Mouse (Mus musculus) MEL (cell line): Measurements from ENCODE around the gene Lrba. TPM values are rescaled to one million over a fixed set of nuclear protein-coding genes. Genes with fewer than 3 reads are reported as not detected.

Experiments used
- DNase-seq: peaks from one replicate; pipeline ENCODE4 v3.0.0; 2011; ENCODE audit warnings: low read depth, low spot score
- H3K27ac ChIP-seq: 2 replicates; pipeline ENCODE4 v1.5.1; 2012; ENCODE audit warnings: low read depth, mild to moderate bottlenecking, control low read depth, low read length, moderate library complexity; ENCODE audit not compliant: control insufficient read depth
- H3K27me3 ChIP-seq, 2 experiments: fragments of 150-350 bp in 1 of 2; sonication (generic) in 1 of 2; 2 replicates each; pipeline ENCODE4 v1.6.1; 2012; ENCODE audit warnings: low read length in 2 of 2, mild to moderate bottlenecking in 2 of 2, improper control_type of control experiment in 1 of 2, moderate library complexity in 1 of 2; ENCODE audit not compliant: insufficient read depth in 2 of 2, control insufficient read depth in 1 of 2
- H3K36me3 ChIP-seq, 2 experiments: 2 replicates each; pipeline ENCODE4 v1.6.1; 2012 to 2014; ENCODE audit warnings: low read length in 2 of 2, improper control_type of control experiment in 1 of 2, inconsistent platforms in 1 of 2, mild to moderate bottlenecking in 1 of 2; ENCODE audit not compliant: insufficient read depth in 2 of 2, control insufficient read depth in 1 of 2
- H3K4me1 ChIP-seq, 2 experiments: fragments of 150-350 bp in 1 of 2; sonication (generic) in 1 of 2; 2 replicates each; pipeline ENCODE4 v1.6.1; 2012; ENCODE audit warnings: low read length in 2 of 2, improper control_type of control experiment in 1 of 2, mild to moderate bottlenecking in 1 of 2; ENCODE audit not compliant: insufficient read depth in 2 of 2, control insufficient read depth in 1 of 2
- H3K4me3 ChIP-seq, 2 experiments: fragments of 150-350 bp in 1 of 2; sonication (generic) in 1 of 2; 2 replicates each; pipeline ENCODE4 v1.5.1; 2012; ENCODE audit warnings: low read depth in 2 of 2, low read length in 2 of 2, mild to moderate bottlenecking in 2 of 2, moderate library complexity in 2 of 2, control low read depth in 1 of 2, improper control_type of control experiment in 1 of 2; ENCODE audit not compliant: control insufficient read depth in 1 of 2, insufficient read depth in 1 of 2
- H3K79me2 ChIP-seq: 2 replicates; pipeline ENCODE4 v1.6.1; 2012; ENCODE audit warnings: mild to moderate bottlenecking, low read length, moderate library complexity; ENCODE audit not compliant: control insufficient read depth, poor library complexity, insufficient read depth
- H3K9ac ChIP-seq: 2 replicates; pipeline ENCODE4 v1.6.1; 2012; ENCODE audit warnings: low read depth, mild to moderate bottlenecking, control low read depth, low read length, moderate library complexity; ENCODE audit not compliant: control insufficient read depth, poor library complexity, severe bottlenecking
- H3K9me3 ChIP-seq: fragments of 150-350 bp; sonication (generic); replicated peaks from 2 replicates; pipeline ENCODE4 v1.6.1; 2012; ENCODE audit warnings: mild to moderate bottlenecking, low read length, improper control_type of control experiment, moderate library complexity; ENCODE audit not compliant: insufficient read depth
- BHLHE40 ChIP-seq: IDR thresholded peaks from 2 replicates; pipeline ENCODE4 v1.6.1; 2012; ENCODE audit warnings: low read depth, mild to moderate bottlenecking, inconsistent platforms, low read length, improper control_type of control experiment, borderline replicate concordance
- CHD1 ChIP-seq: IDR thresholded peaks from 2 replicates; pipeline ENCODE4 v1.6.1; 2012; ENCODE audit warnings: low read depth, mild to moderate bottlenecking, inconsistent platforms, low read length, improper control_type of control experiment
- CHD2 ChIP-seq: IDR thresholded peaks from 2 replicates; pipeline ENCODE4 v1.6.1; 2011; ENCODE audit warnings: low read length, improper control_type of control experiment
- E2F4 ChIP-seq: IDR thresholded peaks from 2 replicates; pipeline ENCODE4 v1.6.1; 2011; ENCODE audit warnings: low read depth, low read length, improper control_type of control experiment, borderline replicate concordance
- EP300 ChIP-seq, 2 experiments: IDR thresholded peaks; 2 replicates each; pipeline ENCODE4 v1.6.1; 2011; ENCODE audit warnings: improper control_type of control experiment in 2 of 2, low read length in 2 of 2, low read depth in 1 of 2, mild to moderate bottlenecking in 1 of 2
- ETS1 ChIP-seq: IDR thresholded peaks from 2 replicates; pipeline ENCODE4 v1.6.1; 2012; ENCODE audit warnings: low read depth, mild to moderate bottlenecking, inconsistent platforms, low read length, improper control_type of control experiment, moderate library complexity
- HCFC1 ChIP-seq: IDR thresholded peaks from 2 replicates; pipeline ENCODE4 v1.6.1; 2012; ENCODE audit warnings: low read depth, mild to moderate bottlenecking, inconsistent platforms, low read length, improper control_type of control experiment, moderate library complexity
- JUND ChIP-seq: IDR thresholded peaks from 2 replicates; pipeline ENCODE4 v1.6.1; 2011; ENCODE audit warnings: low read depth, mild to moderate bottlenecking, improper control_type of control experiment, low read length
- KAT2A ChIP-seq: conservative IDR thresholded peaks from 2 replicates; pipeline ENCODE4 v1.6.1; 2012; ENCODE audit warnings: low read depth, low read length, improper control_type of control experiment, inconsistent platforms
- MAX ChIP-seq: IDR thresholded peaks from 2 replicates; pipeline ENCODE4 v1.6.1; 2011; ENCODE audit warnings: low read length, improper control_type of control experiment
- MEF2A ChIP-seq: IDR thresholded peaks from 2 replicates; pipeline ENCODE4 v1.6.1; 2014; ENCODE audit warnings: low read depth, mild to moderate bottlenecking, inconsistent platforms, low read length, improper control_type of control experiment; ENCODE audit not compliant: poor library complexity, insufficient replicate concordance, severe bottlenecking; ENCODE audit errors: extremely low read depth
- MYB ChIP-seq: IDR thresholded peaks from 2 replicates; pipeline ENCODE4 v1.6.1; 2011; ENCODE audit warnings: mild to moderate bottlenecking, low read depth, low read length, improper control_type of control experiment
- NELFE ChIP-seq: IDR thresholded peaks from 2 replicates; pipeline ENCODE4 v1.6.1; 2011; ENCODE audit warnings: low read depth, low read length, improper control_type of control experiment
- NRF1 ChIP-seq: IDR thresholded peaks from 2 replicates; pipeline ENCODE4 v1.6.1; 2014; ENCODE audit warnings: low read depth, mild to moderate bottlenecking, inconsistent platforms, low read length, improper control_type of control experiment, moderate library complexity; ENCODE audit not compliant: poor library complexity, insufficient read depth, severe bottlenecking
- POLR2AphosphoS2 ChIP-seq: IDR thresholded peaks from 2 replicates; pipeline ENCODE4 v1.6.1; 2011; ENCODE audit warnings: low read length, improper control_type of control experiment
- RAD21 ChIP-seq: IDR thresholded peaks from 2 replicates; pipeline ENCODE4 v1.6.1; 2011; ENCODE audit warnings: mild to moderate bottlenecking, low read depth, low read length, improper control_type of control experiment
- RCOR1 ChIP-seq: IDR thresholded peaks from 2 replicates; pipeline ENCODE4 v1.6.1; 2012; ENCODE audit warnings: low read depth, mild to moderate bottlenecking, inconsistent platforms, low read length, improper control_type of control experiment
- SIN3A ChIP-seq: IDR thresholded peaks from 2 replicates; pipeline ENCODE4 v1.6.1; 2012; ENCODE audit warnings: low read length, improper control_type of control experiment, inconsistent platforms
- SMC3 ChIP-seq: IDR thresholded peaks from 2 replicates; pipeline ENCODE4 v1.6.1; 2011; ENCODE audit warnings: low read depth, low read length, improper control_type of control experiment
- TBP ChIP-seq: IDR thresholded peaks from 2 replicates; pipeline ENCODE4 v1.8.0; 2011; ENCODE audit warnings: low read depth, low read length, improper control_type of control experiment
- UBTF ChIP-seq: IDR thresholded peaks from 2 replicates; pipeline ENCODE4 v1.6.1; 2012; ENCODE audit warnings: low read depth, mild to moderate bottlenecking, inconsistent platforms, low read length, improper control_type of control experiment, moderate library complexity, borderline replicate concordance; ENCODE audit not compliant: insufficient read depth
- USF1 ChIP-seq: IDR thresholded peaks from 2 replicates; pipeline ENCODE4 v1.6.1; 2014; ENCODE audit warnings: low read depth, mild to moderate bottlenecking, inconsistent platforms, low read length, improper control_type of control experiment, moderate library complexity
- USF2 ChIP-seq, 2 experiments: IDR thresholded peaks; 2 replicates each; pipeline ENCODE4 v1.6.1; 2011 to 2012; ENCODE audit warnings: improper control_type of control experiment in 2 of 2, low read length in 2 of 2, borderline replicate concordance in 1 of 2, inconsistent platforms in 1 of 2, low read depth in 1 of 2, mild to moderate bottlenecking in 1 of 2; ENCODE audit not compliant: insufficient read depth in 1 of 2
- ZC3H11A ChIP-seq: IDR thresholded peaks from 2 replicates; pipeline ENCODE4 v1.6.1; 2012; ENCODE audit warnings: low read depth, mild to moderate bottlenecking, inconsistent platforms, low read length, improper control_type of control experiment
- ZKSCAN1 ChIP-seq: IDR thresholded peaks from 2 replicates; pipeline ENCODE4 v1.6.1; 2012; ENCODE audit warnings: low read depth, mild to moderate bottlenecking, inconsistent platforms, low read length, improper control_type of control experiment, moderate library complexity
- ZNF384 ChIP-seq: IDR thresholded peaks from 2 replicates; pipeline ENCODE4 v1.6.1; 2012; ENCODE audit warnings: low read depth, mild to moderate bottlenecking, inconsistent platforms, low read length, improper control_type of control experiment
- polyA plus RNA-seq, 2 experiments: library from polyadenylated mRNA; stranded (reverse) in 1 of 2; unstranded in 1 of 2; fragments of >175 nt in 1 of 2; fragments of >200 nt in 1 of 2; gene quantifications; 2 replicates each; pipeline versions ENCODE4 v1.2.1 to v1.2.4; 2012; ENCODE audit warnings: low replicate concordance in 2 of 2, low read depth in 1 of 2; ENCODE audit not compliant: insufficient read length in 2 of 2, insufficient read depth in 1 of 2, missing spikeins in 1 of 2
- total RNA-seq: library from RNA; depleted of rRNA; stranded (reverse); fragments of 300-350 nt; gene quantifications from 2 replicates; pipeline ENCODE4 v1.2.3, GENCODE M21; 2012

Gene Lrba
- total and polyA plus RNA-seq, 3 experiments = 10.9 to 17.9 TPM; not detected in 1

DNA sequence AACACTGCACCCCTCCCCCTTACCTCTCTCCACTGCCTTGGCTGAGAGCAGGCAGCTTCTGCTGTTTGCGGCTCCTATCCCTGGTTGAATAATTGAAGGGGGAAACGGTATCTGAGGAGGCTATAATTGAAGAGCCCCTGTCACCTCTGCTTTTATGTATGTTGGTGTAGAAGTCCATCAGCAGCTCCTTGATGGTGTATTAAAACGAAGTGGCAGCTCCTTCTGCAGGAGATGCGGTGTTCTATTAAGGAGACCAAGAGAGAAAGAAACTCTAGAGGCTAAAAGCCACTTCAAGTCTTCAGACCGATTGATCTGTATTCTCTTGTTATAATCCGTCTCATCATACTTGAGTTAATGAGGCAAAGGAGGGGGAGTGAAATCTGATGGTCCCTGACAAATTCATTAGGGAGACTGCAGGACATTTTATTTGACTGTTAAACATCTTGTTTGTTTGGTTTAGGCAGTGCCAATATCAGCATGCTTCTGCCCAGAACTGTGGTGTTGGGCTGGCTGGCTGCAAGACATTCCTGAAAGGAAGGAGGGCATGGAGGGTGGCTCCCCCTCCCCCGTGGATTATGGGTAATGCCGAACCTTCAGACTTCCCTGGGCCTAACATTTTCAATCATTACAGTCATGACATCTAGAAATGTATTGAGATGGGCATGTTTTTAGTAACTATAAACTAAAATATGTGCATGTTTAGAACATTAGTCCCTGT lies 326.7 kb downstream of the Lrba start:
- H3K27ac ChIP-seq = no peak overlapping the region
- no peak overlapping the region for H3K4me3 ChIP-seq
- no peaks in the 10 kb centered on the region for H3K27me3 ChIP-seq
- H3K79me2 ChIP-seq = no peaks in the 10 kb centered on the region
- TF ChIP-seq JUND = no peak
- no peak for TF ChIP-seq MEF2A
- no peak for TF ChIP-seq CHD2
- no peak for TF ChIP-seq NELFE
- TF ChIP-seq USF2 (IDR thresholded peaks at IDR 0.05; ENCODE audit: borderline replicate concordance in 1 of 2, insufficient read depth in 1 of 2, low read depth in 1 of 2, low read length in 2 of 2) = no peak
- TF ChIP-seq SMC3 = no peak
- no peak for TF ChIP-seq HCFC1
- TF ChIP-seq ZC3H11A = no peak
- TF ChIP-seq NRF1 = no peak
- no peak for TF ChIP-seq ZNF384
- TF ChIP-seq EP300 (IDR thresholded peaks at IDR 0.05; ENCODE audit: low read depth in 1 of 2, low read length in 2 of 2) = no peak
- TF ChIP-seq RCOR1 = no peak
- TF ChIP-seq BHLHE40 = no peak
- TF ChIP-seq MYB = no peak
- TF ChIP-seq POLR2AphosphoS2 = no peak
- TF ChIP-seq MAX = no peak
- no peak for TF ChIP-seq CHD1
- TF ChIP-seq E2F4 = no peak
- DNase-seq = no peak
- no peaks in the 10 kb centered on the region for H3K4me1 ChIP-seq
- H3K9ac ChIP-seq = no peak overlapping the region
- no peaks in the 10 kb centered on the region for H3K9me3 ChIP-seq
- no peaks in the 10 kb centered on the region for H3K36me3 ChIP-seq

DNA sequence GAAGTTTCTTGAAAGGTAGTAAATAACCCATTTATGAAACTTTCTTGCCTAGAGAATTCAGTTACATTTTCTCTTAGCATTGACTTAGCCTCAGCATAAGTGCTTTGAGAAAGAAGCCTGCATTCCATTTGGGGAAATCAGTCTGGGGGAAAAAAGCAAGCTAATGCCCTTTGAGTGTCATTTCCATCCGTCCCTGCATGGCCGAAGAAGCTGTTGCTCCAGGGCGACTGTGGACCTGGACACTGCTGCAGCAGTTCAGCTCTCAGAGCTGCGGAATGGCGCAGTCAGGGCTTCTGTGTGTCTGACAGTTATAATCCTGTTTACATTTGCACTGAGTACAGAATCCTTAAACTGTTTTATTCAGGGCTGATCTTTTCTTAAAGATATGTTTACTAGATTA lies 327.7 kb downstream of the Lrba start:
- Histone ChIP-seq H3K27ac (no peak overlapping the region), H3K9me3 (no peaks in the 10 kb centered on the region), H3K79me2 (no peaks in the 10 kb centered on the region), H3K36me3 (no peaks in the 10 kb centered on the region), H3K9ac (no peak overlapping the region), H3K4me1 (no peaks in the 10 kb centered on the region), H3K4me3 (no peak overlapping the region), H3K27me3 (no peaks in the 10 kb centered on the region)
- TF ChIP-seq E2F4 (no peak), UBTF (no peak), TBP (no peak), SMC3 (no peak), SIN3A (no peak), RCOR1 (no peak), NELFE (no peak), USF1 (no peak), ETS1 (no peak), MYB (no peak), CHD1 (no peak), NRF1 (no peak), JUND (no peak), ZC3H11A (no peak), MAX (no peak), KAT2A (no peak), BHLHE40 (no peak), ZKSCAN1 (no peak), RAD21 (no peak), EP300 (IDR thresholded peaks at IDR 0.05; ENCODE audit: low read depth in 1 of 2, low read length in 2 of 2) (no peak)
- no peak for DNase-seq
